Mouse (Mus musculus): ENCODE measurements around the gene Ap3d1. TPM values are rescaled to one million over a fixed set of nuclear protein-coding genes. Genes with fewer than 3 reads are reported as not detected.

The Ap3d1 gene
- total RNA-seq, 4 experiments from 2014 or later = 136 to 163 (median 147) TPM

DNA sequence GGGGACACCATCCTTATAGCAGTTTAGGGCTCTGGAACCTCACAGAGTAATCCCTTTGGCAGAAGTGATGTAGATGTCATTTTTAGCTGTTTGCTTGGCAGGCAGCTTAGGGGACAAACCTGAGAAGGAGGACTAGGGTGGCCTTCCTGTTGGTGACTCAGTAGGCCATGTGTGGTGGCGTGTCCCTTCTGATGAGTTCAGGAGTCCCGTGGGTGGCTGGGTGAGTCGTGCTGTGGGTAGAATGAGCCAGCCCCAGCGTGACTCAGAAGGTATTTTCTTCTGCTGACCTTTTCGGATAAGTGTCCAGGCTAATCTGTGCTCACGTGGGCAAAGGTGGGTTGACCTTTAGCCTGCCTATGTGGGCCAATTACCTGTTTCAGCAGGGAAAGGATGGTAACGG, 16.6 kb upstream of the Ap3d1 start:
- DNase-seq (ENCODE audit: low spot score in 2 of 2) = no peak

DNA sequence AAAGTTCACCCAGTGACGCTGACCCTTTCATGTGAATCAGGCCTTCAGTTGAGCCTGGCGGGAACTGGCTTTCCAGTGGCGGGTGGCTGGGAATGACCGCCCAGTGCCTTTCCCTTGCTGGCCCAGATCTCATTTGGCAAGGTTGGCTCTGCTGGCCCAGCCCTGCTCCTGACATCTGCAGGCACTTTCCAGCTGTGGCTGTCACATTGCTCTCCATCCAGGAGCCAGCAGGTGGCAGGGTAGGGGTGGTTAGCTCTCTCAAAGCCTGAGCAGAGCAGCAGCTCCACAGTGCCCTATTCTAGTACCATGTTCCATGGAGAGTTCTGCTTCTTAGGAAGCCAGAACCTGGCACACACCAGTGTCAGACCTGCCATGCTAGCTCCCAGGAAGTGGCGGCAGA, 15.7 kb upstream of the Ap3d1 start:
- peak; percentile 67 to 76 for DNase-seq (ENCODE audit: low spot score in 2 of 2)

DNA sequence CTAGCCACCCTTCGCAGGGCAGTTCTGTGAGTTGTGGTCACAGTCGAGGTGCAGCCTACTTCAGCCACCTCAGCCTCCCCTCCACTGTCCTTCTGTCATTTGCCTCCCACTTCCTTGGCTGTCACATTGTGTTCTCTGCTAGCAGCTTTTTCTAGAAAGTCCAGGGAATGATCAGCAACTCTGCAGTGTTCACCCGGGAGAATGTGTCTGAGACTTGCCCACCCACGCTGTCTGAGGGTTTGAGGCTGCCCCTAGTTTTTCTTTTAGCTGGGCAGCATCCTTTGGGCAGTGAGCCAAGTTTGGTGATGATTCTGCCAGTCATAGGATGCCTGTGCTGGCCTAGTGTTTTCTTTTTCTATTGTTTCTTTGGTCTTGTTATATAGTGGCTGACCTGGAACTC, 14.9 kb upstream of the Ap3d1 start:
- no peak for DNase-seq (ENCODE audit: low spot score in 2 of 2)

DNA sequence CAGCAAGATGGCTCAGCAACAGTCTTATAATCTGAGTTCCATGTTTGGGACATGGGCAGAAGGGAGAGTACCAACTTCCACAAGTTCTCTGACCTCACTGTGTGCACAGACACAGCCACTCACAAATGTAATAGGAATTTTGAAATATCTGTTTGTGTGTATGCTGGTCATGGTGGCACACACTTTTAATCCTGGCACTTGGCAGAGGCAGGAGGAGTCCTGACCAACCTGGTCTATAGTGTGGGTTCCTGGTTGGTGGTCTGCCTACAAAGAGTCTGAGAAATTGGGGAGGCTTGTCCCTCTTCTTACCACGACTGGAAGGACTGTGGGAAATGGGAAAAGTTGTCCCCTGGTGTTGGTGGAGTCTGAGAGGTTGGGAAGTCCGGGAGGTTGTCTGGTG, 14.4 kb upstream of the Ap3d1 start:
- no peak for DNase-seq (ENCODE audit: low spot score in 2 of 2)

DNA sequence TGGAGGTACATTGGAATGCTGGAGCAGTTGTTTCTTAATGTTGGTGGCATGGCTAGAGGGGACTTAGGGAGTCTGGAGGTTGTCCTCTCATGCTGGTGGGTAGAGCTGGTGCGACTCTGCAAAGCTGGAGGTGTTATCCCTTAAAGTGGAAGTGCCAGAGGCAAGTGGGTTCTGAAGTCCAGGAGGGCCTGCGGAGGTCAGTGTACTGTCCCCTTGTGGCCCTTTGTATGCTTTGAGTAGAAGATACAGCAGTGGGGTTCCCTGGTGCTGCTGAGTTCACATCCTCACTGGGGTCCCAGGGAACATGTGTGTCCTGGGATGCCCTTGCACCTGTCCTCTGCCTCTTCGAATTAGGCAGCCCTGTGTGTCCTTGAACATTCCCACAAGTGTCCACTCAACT, 14.0 kb upstream of the Ap3d1 start:
- no peak for DNase-seq (ENCODE audit: low spot score in 2 of 2)

DNA sequence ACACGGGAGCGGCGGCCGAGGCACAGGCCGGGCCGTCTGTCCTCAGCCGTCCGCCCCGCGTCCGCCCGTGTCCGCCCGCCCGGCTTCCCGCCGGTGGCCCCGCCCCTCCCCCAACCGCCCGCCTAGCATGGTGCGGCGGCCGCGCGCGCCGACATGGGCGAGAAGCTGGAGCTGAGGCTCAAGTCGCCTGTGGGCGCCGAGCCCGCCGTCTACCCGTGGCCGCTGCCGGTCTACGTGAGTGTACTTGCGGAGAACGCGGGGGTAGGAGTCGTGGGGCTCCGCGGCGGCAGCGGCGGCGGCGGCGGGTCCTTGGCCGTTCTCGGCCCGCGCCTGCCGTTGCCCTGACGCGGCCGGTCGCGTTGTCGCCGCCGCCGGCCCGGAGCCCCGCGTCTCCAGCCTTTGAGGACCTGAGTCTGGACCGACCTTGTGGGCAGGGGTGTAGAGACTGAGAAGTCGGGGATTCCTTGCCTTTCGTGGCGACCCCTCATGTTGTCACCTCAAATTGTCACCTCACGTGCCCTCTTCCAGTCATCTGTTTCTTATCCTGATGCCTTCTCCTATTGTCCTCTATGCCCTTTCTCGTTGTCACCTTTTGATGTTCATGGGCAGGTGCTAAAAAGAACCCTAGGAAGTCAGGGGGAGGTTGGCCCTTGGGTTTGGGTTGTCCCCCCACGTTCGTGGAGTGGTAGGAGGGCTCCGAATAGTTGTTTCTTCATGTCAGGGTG, 13.4 kb upstream of the Ap3d1 start:
- no peak for DNase-seq (ENCODE audit: low spot score in 2 of 2)

DNA sequence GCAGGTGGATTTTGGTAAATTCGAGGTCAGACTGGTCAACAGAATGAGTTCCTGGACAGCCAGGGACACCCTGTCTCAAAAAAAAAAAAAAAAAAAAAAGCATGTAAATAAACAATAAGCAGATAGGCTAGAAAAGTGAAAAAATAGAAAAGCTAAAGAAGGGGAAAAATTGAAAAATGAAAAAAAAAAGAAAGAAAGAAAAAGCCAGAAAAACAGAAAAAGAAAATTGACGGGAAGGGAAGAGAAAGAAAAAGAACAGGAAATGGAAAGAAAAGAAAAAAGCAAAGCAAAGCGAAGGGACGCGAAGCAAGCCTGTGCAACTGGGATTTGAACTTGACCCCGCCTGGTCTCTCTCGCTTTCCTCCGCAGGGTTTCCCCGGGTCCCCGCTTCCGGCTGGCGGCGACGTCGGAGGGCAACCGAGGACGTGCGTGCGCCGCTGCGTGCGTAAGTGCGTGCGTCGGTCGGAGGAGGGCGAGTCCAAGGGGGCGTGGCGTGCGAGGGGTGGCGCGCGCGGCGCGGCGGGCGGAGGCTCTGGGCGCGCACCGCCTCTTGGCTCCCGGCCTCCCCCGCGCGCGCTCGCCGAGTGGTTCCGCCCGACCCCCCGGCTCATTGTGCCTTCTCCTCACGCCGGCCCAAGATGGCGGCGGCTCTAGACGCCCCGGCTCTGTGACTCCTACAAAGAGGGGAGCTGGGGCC, 12.7 kb upstream of the Ap3d1 start, which contains the start of gene Dot1l:
TSS of gene Dot1l (plus strand) at position 613 of the 697 bp plus-strand sequence.
- DNase-seq (ENCODE audit: low spot score in 2 of 2) = peak; percentile 93 to 97

DNA sequence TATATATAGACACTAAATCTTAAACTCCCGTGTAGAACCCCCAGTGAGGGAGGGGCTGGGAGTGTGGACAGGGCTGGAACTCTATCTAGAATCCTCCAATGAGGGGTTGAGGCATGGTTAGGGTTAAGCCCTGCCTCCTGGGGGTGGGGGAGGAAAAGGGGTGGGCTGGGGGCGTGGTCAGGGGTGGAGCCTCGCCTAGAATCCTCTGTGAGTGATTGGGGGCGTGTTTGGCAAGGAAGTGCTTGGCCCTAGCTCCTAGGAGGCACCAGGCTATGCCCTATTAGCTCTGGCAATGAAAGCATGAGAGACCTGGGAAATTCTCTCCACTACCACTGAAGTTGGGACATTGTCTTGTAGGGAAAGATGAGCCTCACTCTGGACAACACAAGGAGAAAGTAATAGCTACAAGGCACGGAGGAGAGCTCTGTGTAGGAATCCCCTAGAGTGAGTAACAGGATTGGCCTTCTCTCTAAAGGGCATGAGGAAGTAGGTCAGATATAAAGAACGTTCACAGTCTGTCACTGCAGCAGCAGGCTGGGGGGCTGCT, 10.1 kb upstream of the Ap3d1 start:
- DNase-seq (ENCODE audit: low spot score in 2 of 2) = no peak

DNA sequence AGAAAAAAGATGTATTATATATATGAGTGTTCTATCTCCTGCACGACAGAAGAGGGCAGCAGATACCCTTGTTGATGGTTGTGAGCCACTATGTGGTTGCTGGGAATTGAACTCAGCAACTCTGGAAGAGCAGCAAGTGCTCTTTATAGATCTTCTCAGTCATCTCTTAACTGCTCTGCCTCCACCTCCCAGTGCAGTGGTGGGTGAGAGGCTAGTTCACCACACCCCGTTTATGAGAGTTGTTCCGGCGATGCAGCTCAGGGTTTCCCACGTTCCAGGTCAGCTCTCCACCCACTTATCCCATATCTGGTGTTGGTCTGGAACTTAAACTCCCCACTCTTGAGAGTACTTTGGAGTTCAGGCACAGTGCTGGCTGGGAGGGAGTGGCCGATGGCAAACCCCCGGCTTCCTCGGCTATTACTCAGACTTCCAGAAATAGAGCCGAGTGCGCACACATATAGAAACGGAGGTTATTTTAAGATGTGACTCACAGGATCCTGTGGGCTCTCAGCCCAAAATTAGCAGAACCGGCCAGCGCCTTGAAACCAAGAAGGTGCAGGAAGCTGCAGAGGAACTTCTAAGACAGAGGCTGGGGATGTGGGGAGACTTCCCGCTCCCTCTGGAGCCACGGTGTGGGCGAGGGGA, 9.2 kb upstream of the Ap3d1 start:
- no peak for DNase-seq (ENCODE audit: low spot score in 2 of 2)

DNA sequence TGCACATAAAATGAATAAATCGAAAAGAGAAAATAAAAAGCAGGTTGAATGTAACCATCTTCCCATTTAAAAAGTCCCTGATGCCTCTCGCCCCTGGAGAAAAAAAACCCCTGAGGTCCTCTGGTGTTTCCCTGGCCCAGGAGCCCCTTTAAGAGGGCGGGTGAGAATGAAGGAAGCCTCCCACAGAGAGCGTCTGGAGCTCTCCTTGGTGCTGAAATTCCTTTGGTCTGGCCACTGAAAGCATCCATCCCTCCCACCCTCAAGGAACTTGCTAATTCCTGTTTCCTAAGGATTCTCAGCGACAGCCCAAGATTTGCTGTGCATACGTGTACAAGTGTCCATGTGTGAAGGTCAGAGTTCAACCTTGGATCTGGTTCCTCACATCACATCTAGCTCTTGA, 6.5 kb upstream of the Ap3d1 start:
- no peak for DNase-seq (ENCODE audit: low spot score in 2 of 2)

DNA sequence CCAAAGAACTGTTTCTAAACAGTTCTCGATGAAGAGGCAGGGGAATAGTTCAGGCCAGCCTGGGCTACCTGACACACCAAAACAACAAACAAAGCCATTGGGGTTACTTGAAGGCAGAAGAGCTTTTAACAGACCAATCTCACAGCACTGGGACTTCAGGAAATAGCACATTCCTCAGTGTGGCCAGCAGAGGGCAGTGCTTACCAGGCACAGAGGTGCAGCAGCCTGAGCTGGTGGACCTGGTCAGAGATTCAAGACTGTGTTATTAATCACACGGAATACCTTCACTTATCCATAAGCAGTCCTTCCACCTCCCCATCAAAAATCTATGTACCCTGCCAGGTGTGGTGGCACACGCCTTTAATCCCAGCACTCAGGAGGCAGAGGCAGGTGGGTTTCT, 5.3 kb upstream of the Ap3d1 start:
- peak; percentile 58 to 76 for DNase-seq (ENCODE audit: low spot score in 2 of 2)

DNA sequence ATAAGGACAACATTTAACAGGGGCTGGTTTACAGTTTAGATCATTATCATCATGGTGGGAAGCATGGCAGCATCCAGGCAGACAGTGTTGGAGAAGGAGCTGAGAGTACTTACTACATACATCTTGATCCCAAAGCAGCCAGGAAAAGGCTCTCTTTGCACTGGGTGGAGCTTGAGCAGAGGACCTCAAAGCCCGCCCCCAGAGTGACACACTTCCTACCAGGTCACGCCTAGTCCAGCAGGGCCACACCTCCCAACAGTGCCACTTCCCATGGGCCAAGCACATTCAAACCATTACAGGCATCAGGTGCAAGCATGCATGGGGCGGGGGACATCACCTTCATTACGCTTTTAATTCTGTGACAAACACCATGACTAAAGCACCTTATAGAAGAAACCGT, 2.2 kb upstream of the Ap3d1 start:
- DNase-seq (ENCODE audit: low spot score in 2 of 2) = no peak

DNA sequence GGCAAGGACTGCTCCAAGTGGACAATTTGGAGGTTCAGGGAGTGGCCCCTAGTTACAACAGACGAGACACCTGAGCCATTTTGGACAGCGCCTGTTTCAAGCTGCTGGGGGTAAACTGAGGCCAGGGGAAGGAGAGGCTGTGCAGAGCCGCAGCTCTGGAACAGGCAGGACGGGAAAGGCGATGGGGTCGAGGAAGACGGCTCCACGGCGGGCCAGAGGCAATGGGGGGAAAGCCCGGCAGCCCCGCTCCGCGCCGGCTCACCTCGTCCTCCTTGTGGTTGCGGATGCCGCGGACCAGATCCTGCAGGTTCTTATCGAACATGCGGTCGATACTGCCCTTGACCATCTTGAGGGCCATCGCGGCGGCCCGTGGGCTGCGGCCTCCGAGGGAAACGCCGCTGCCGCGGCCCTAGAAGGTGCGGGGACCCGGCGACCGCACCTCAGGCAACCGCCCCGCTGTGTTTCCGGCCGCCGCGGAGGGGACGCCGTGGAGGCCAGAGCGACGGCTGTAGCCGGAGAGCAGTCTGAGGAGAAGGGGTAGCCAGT, 357 bp downstream of the Ap3d1 start:
- DNase-seq (ENCODE audit: low spot score in 2 of 2) = no peak

DNA sequence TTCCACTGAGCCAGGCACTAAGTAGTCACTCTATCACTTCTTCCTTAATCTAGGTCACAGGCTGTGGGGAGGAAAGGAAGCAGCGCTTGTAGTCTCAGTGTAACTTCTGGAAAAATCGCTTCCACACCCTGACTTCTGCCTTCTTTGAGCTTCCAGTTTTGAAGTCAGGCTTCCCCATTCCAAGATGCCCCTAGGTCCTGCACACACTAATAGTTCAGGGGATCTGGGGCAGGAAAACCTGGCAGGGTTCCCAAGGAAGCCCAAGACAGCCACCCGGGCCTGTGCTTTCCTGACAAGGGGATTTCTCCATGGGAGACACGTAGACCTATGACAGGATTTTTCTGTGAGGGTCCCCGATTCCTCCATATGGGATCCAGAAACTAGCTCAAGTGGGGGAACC, 918 bp downstream of the Ap3d1 start:
- DNase-seq (ENCODE audit: low spot score in 2 of 2) = no peak

DNA sequence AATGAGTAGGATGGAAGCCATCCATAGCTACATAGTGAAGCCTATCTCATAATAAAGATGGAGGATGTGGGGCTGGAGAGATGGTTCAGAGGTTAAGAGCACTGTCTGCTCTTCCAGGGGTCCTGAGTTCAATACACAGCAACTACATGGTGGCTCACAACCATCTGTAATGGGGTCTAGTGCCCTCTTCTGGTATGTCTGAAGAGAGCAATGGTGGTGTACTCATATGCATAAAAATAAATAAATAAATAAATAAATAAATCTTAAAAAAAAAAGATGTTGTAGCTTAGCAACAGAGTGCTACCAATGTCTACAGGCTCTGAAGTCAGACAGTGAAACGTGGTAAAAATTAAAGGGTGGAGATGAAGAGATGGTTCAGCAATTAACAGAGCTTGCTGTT, 3.4 kb downstream of the Ap3d1 start:
- DNase-seq (ENCODE audit: low spot score in 2 of 2) = no peak

DNA sequence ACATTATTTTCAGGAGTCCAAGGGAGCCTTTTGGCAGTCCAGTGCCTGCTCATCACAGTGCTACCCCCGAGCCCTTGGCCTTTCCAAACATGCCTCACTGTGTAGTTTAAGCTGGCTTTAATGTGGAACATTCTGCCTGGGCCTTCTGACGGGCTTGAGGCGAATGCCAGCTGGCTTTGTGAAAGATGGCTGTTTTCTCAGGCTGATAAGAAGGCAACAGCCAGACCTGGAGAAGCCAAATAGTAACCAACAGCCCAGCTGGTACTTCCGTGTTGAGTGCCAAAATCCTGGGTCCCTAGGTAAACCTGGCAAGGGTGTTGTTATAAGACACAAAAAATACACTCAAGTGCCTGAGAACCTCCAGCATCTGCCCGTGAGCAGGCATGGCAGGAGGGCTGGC, 5.3 kb downstream of the Ap3d1 start:
- no peak for DNase-seq (ENCODE audit: low spot score in 2 of 2)

DNA sequence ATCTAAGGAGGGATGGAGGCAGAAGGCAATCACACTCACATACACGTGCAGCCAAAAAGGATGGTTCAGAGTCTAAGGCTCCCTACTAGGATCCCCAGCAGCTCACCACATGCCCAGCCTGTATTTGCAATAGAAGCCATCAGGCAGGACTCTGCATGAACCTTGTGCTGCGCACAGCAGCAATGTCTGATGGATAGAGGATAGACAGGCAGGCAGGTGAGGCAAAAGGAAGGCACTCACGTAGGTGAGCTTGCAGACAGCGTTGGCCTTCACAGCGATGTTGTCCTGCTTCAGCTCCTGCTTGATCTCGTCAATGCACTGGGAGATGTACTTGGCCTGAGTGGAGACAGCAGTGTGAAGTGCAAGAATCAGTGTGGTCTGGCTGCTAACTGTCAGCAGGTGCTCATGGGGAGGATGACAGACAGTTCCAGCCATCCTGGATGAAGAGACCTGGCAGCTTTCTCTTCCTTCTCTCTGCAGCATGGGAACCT, 9.4 kb downstream of the Ap3d1 start:
- no peak for DNase-seq (ENCODE audit: low spot score in 2 of 2)

DNA sequence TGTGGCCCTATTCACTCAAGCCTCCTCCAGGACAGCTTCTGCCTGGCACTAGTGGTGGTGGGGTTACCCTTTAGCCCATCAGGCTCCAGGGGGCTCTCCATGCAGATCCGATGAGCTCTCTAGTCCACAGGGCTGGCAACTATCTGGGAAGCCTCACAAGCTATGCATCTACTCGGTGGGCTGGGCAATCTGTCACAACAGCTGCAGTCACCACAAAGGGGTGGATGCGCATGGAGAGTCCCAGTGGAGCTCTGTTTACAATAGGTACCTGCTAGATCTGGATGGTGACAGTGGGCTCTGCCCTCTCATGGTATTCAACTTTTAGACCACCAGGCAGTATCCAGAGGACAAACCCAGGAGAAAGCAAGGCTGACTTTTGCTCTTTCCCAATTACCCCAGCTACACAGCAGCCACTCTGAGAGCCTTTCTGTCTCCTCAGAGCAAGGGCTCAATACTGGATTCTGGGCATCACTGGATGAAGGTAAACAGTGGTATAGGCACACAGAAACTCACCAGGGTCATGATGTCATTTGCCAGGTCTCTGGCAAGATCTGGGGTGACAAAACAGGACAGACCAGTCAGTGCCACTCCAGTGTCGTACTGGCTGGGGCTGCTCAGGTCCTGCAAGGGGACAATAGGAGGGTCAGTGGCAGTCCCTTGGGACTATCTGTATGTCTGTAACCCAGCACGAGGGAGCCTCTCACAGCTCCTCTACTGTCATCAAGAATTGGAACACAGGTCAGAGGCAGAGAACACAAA, 14.5 kb downstream of the Ap3d1 start:
- DNase-seq (ENCODE audit: low spot score in 2 of 2) = no peak

DNA sequence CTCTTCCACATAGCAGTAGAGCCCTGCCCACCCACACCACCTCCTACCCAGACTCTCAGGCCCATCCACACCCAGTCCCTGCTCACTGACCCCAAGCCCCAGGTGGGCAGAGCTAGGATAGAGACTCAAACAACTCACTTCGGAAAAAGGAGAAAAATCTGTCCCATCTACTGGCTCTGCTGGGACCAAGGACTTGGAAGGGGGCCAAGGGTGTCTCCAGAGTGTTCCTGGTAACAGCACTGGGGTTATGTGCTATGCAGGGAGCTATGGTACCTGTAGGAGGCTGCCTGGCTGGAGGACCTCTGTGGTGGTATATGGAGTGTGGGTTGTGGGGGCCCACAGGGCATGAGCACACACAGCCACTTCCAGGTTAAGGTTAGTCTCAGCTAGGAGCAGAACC, 24.8 kb downstream of the Ap3d1 start:
- no peak for DNase-seq (ENCODE audit: low spot score in 2 of 2)

DNA sequence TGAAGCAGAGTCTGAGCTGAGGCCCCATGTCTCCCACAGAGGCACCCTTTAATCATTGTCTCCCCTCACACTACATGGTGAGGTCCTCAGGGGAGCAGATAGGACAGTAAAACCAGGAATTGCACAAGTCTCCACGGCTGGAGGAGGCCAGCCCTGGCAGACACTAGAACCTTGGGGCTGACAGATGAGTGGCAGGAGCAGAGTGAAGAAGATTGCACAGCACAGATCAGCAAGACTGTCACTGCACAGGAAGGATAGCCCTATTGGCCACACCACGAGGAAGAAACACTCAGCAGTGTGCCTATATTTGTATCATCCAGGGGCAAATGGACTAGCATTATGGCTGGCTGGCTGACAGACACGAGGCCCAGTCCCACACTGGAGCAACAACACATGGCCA, 31.2 kb downstream of the Ap3d1 start:
- DNase-seq (ENCODE audit: low spot score in 2 of 2) = no peak

DNA sequence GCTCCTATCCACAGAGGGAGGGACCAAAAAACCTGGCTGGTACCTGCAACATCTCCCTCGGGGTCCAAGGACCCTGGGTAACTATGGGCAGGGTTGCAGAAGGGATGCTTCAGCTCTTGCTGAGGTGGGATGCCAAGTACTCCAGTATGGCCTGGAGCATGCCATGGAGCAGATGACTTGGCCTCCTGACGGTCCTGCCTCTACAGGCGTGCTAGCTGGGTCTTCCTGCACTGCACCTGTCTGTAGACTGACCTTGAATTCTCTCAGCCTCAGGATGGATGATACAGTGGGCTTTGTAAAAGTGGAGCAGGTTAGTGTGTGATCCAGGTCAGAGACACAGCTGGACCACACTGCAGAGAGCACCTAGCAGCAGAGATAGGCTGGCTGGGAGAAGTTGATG, 36.6 kb downstream of the Ap3d1 start:
- DNase-seq (ENCODE audit: low spot score in 2 of 2) = no peak

Measured in layer of hippocampus, adult 8-10 months (tissue).